Mouse (Mus musculus) layer of hippocampus, postnatal 36 days (tissue): ENCODE results near the gene Mageb5. TPM values are rescaled to one million over a fixed set of nuclear protein-coding genes. Genes with fewer than 3 reads are reported as not detected.
"Not testable (repeated sequence)": the region's sequence is repeated elsewhere in the genome, so short reads cannot be mapped to it uniquely, and the experiment has no call there.

ENCODE experiments used
- DNase-seq, 2 experiments: peaks; one replicate each; pipeline ENCODE4 v3.0.0; 2022
- total RNA-seq, 2 experiments: library from RNA; stranded (reverse); gene quantifications; 2 replicates each; pipeline ENCODE4 v1.2.3; 2021

Mageb5 gene
- not detected for total RNA-seq

GRCm38 (mm10) chrX:91782918-91783317, at the start of gene Mageb5:
Gene Mageb5 (minus strand): TSS chrX:91783018.
- DNase-seq: not testable (repeated sequence)

GRCm38 (mm10) chrX:91759591-91760226, 23.1 kb downstream of the Mageb5 start:
- not testable (repeated sequence) for DNase-seq

Other genes starting within 250 kb of the Mageb5 start
- gene 1700084M14Rik, start 207.1 kb downstream of the Mageb5 start, total RNA-seq: not detected
- not detected for gene Gm14781, start 150.8 kb downstream of the Mageb5 start, total RNA-seq
- not detected for gene Mageb1, start 233.3 kb upstream of the Mageb5 start, total RNA-seq